Mouse (Mus musculus) heart, postnatal 0 days (tissue): ENCODE measurements around the gene Trappc3.

ENCODE experiments used
- CTCF ChIP-seq: IDR thresholded peaks from 2 replicates; pipeline ENCODE4 v1.5.1; 2016; ENCODE audit warnings: antibody characterized with exemption, control low read depth, low read depth
- EP300 ChIP-seq: IDR thresholded peaks from 2 replicates; pipeline ENCODE4 v1.6.1; 2016; ENCODE audit warnings: antibody characterized with exemption, low read depth

GRCm38 (mm10) chr4:126277906-126278564, 15.9 kb downstream of the Trappc3 start:
- TF ChIP-seq CTCF: peak; percentile 80
- no peak for TF ChIP-seq EP300
